Mouse (Mus musculus) colon, adult 2 months (tissue): ENCODE data around the gene Wdr81. TPM values are rescaled to one million over a fixed set of nuclear protein-coding genes. Genes with fewer than 3 reads are reported as not detected.

Source experiments
- polyA plus RNA-seq: library from polyadenylated mRNA; depleted of rRNA; stranded (reverse); fragments of >200 nt; gene quantifications from 2 replicates; pipeline ENCODE4 v1.2.3, GENCODE M21; 2012; rRNA removed

Gene Wdr81
- polyA plus RNA-seq = 20.5 and 24.9 TPM in 2 replicates

DNA sequence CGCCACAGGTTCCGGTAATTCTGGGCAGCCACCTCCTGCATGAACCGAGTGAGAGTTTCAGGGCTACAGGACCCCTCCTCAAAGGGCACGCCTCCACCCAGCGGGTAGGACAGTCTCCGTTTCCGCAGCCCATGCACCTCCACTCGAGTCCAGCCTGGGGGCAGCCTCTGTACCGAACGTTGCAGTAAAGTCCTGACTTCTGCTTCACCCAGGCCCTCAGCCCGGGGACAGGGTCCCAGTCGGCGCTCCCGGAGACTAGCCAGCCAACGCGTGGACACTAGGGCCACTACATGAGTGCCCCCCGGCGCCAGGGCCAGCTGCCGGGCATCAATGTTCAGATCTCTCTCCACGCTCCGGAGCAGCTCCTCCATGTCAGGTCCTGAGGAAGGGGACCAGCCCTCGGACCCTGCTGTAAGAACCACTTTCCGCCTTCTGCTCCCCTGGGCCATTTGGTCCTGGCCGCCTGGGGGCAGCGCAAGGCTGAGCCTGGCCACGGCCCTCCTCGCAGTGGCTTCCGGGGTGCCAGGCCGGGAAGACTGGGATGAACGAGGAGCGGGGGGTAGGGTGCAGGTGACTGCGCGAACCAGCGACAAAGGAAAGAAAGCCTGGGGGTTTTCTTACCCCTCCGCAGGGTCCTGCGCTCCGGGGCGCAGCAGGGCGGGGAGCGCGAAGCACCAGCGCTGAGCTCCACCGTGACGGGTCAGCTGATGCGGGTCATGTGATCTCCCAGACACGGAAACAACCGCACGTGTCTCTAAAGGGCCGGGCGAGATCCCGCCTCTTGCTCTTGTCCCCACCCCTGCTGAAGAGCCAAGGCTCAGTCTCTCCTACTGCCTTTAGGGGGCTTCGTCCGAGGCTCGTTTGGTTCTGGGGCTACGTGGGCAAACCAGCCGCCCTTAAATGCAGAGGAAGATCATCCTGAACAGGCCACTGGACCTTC is at the start of gene Wdr81:
Gene Wdr81 (minus strand): TSS at position 727 of the 940 bp plus-strand sequence.

DNA sequence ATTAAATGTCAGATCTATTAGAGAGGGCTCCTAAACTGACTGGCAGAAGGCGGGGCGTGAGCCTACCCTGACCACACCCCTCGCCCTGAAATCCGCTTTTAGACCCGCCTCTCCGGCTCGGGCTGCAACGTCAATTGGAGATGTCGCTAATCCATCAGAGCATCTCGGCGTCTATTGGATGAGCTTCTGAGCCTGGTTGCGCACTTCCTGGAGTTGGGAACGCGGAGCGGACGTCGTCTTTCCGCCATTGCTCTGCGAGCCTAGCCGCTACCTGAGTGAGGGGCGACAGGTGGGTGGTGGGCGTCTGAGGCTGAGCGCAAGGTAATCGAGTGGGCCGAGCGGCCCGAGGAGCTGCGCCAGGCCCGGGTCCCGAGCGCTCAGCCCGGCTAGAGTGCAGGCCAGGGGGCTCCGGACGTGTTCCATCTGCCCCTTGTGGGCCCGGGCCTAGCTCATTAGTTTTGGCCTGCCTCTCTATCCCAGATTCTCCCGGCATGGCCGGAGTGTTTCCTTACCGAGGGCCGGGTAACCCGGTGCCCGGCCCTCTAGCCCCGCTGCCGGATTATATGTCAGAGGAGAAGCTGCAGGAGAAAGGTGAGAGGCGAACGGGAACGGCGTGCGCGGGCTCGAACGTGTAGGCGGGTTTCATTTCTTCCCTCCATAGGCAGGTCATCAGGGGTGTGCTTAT is 32.2 kb upstream of the Wdr81 start, which contains the start of gene Prpf8:
Gene Prpf8 (plus strand): TSS at position 216 of the 685 bp plus-strand sequence.

DNA sequence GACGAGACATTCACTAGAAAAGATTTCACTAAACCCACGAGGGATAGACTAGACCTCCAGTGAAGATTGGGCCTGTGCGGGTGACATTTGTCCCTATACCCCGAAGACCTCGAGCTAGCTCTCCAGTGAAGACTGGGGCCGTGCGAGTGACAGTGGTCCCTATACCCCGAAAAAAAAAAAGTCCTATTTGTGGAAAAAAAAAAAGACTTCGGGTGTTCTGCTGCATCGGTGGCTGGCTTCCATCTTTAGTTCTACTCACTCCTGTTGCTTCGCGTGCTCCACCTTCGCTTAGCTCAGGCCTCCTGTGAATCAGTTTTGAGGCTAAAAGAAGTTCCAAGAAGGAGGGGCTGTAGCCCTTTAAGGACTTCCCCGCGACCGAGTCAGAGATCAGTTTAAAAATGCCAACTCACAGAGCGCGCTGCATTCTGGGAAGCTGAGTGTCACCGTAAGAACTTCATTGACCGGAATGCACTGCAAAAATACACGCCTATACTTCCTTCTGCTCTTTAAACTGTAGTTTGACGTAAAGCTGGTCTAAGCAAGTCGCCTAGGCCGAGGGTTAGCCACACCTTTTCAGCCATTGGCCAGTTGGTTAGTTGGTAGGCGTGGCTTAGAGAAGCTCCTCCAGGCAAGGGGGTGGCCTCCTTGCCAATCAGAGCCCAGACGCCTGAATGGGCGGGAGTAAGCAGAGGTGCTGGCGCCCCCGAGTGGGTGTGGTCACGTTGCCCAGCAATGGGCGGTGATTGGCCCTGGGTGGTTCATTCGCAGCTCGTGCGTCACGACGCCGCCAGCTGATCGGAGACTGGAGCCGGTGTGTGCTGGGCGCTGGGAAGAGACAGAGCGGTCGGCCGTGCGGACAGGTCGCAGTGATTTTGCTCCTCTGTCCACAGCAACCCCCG is 6.6 kb upstream of the Wdr81 start, which contains the start of gene Tlcd2:
Gene Tlcd2 (plus strand): TSS at position 872 of the 899 bp plus-strand sequence.

DNA sequence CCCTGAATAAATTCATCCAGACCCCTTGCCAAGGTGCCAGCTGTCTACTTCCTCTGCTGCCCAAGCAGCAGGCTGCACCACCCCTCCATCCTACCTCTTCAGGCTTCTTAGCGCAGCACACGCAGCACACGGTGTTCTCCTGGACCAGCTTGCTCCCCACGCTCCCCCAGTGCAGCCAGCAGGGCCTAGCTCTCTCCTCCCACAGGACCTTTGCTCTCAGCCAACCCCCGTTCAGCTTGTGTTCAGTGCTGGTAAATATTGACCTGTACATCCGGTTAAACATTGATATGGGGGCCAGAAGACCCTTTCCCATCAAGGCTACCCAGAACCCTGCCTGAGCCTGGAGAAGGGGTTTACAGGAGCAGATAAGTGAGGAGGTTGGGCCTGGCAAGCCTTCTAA is 15.2 kb downstream of the Wdr81 start, which contains the start of gene Serpinf2:
Gene Serpinf2 (minus strand): TSS at position 229 of the 400 bp plus-strand sequence.

DNA sequence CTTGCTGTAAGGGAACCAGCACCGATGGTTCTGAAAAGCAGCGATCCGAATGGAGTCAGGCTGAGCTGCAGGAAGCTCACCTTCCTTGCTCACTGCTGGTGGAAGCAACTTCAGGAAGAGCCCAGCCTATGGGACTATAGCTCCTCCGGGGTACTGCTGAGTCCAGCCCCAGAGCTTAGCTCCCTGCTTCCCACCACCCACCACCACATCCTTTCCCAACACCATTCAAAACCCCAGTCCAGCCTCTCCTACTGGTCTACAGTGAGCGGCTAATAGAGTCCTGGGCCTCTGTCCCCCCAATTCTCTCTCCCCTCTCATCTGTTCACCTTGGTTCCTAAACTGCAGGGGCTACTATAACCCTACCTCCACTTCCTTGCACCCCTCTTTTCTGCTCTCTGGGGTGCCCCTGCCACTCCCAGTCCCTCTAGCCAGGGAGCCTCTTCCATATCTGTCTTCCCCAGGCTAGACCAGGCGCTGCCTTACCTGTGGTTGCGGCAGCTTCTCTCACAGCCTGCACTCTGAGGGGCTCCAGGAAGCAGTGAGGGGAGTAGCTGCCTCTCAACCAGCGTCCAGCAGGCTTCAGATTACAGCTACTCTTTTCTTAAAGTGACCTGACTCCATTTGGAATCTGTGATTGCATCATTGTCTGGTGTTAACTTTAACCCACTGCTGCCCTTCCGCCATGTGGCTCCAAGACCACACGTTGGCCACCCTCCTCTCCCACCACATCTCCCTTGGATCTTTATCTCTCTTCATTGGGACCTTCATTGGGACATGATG is 32.3 kb downstream of the Wdr81 start, which contains the start of gene Serpinf1:
Gene Serpinf1 (minus strand): TSS at position 689 of the 780 bp plus-strand sequence.

Other genes with a start within 250 kb of the Wdr81 start
- gene Rpa1, start 106.4 kb downstream of the Wdr81 start, polyA plus RNA-seq = 9.9 and 14.4 TPM in 2 replicates
- gene Smyd4, start 106.3 kb downstream of the Wdr81 start, polyA plus RNA-seq = 2.6 and 4.5 TPM in 2 replicates
- gene Serpinf1, start 32.0 kb downstream of the Wdr81 start, polyA plus RNA-seq = 27.8 and 32.3 TPM in 2 replicates
- gene Serpinf2, start 15.1 kb downstream of the Wdr81 start, polyA plus RNA-seq = 0.88 and 1.9 TPM in 2 replicates
- gene Tlcd2, start 7.0 kb upstream of the Wdr81 start, polyA plus RNA-seq = 14.5 and 19.6 TPM in 2 replicates
- 48.5 and 53.9 TPM in 2 replicates for gene Prpf8, start 32.1 kb upstream of the Wdr81 start, polyA plus RNA-seq
- 12.3 and 13.1 TPM in 2 replicates for gene Rilp, start 55.4 kb upstream of the Wdr81 start, polyA plus RNA-seq
- gene Scarf1, start 58.8 kb upstream of the Wdr81 start, polyA plus RNA-seq = 14.3 and 15.1 TPM in 2 replicates
- gene Slc43a2, start 77.0 kb upstream of the Wdr81 start, polyA plus RNA-seq = 18.6 and 19.8 TPM in 2 replicates
- 55.8 and 70.1 TPM in 2 replicates for gene Pitpna, start 133.4 kb upstream of the Wdr81 start, polyA plus RNA-seq
- 38.6 and 40.4 TPM in 2 replicates for gene Inpp5k, start 176.3 kb upstream of the Wdr81 start, polyA plus RNA-seq
- gene Myo1c, start 195.8 kb upstream of the Wdr81 start, polyA plus RNA-seq = 73.3 and 74.1 TPM in 2 replicates
- 198 and 236 TPM in 2 replicates for gene Crk, start 224.5 kb upstream of the Wdr81 start, polyA plus RNA-seq